Mouse (Mus musculus): ENCODE measurements around the gene Dedd2. TPM values are rescaled to one million over a fixed set of nuclear protein-coding genes. Genes with fewer than 3 reads are reported as not detected.

Gene Dedd2
- total and polyA plus RNA-seq, 3 experiments, result 14.3 to 21.7 (median 18.4) TPM

DNA sequence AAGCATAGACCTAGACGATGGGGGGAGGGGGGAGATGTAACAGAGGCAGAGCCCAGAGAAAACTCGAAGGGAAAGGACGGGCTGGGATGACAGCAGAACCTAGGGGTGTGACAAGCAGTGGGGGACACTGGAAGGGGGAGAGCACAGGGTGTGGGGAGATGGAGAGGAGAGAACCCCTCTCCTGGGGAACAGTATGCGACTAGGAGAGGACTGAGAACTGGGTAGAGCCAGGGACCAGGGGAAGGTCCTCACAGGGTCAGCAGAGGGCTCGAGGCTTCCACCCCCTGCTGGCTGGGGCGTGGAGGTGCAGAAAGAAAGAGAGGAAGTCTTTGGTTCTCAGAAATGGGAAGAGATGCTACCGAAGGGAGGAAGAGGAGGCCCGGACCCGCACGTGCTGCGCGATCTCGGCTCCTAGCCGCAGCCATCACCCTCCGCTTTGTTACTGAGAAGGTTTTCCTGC is 39.1 kb downstream of the Dedd2 start:
- H3K36me3 ChIP-seq (ENCODE audit: control insufficient read depth, insufficient read depth, low read length), result no peaks in the 10 kb centered on the region
- intact Hi-C loops (cut with DNase I), result no loop called here
- H3K4me3 ChIP-seq, result no peak overlapping the region
- 1% methylated on average over 15 of the region's 15 CpGs for WGBS
- H3K4me1 ChIP-seq (ENCODE audit: control insufficient read depth, insufficient read depth, low read length), result no peaks in the 10 kb centered on the region; the same call in 1 of the 2 replicates
- no peaks in the 10 kb centered on the region for H3K79me2 ChIP-seq (replicated peaks; ENCODE audit: control insufficient read depth, insufficient read depth, low read length)
- no peak overlapping the region for H3K9ac ChIP-seq (ENCODE audit: low read depth, low read length)
- TF ChIP-seq EP300 (IDR thresholded peaks at IDR 0.05; ENCODE audit: insufficient read depth, low read depth, low read length), result no peak
- TF ChIP-seq CTCF (IDR thresholded peaks at IDR 0.05), result peak; percentile 76
- no peak overlapping the region for H3K27ac ChIP-seq
- DNase-seq, result peak; percentile 42 to 49
- H3K27me3 ChIP-seq (ENCODE audit: control insufficient read depth, insufficient read depth, low read length), result peaks cover 20% of the 10 kb centered on the region

DNA sequence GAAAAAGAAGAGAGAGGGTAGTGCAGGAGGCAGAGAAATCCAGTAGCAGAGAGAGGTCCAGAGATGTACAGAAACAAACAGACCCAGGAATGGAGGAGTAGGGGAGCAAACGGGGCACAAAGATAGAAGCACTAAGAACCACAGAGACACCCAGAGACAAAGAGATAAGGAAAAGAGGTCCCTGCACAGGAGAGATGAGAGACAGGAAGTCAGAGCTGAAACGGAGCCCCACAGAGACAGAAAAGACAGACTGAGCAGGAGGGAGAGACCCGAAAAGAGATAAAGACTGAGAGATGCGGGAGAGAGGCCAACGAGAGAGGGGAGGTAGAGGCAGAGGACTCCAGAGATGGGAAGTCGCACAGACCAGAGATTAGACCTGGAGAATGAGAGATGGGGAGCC is 39.9 kb downstream of the Dedd2 start:
- DNase-seq, result no peak
- no peak overlapping the region for H3K9ac ChIP-seq (ENCODE audit: low read depth, low read length)
- no peak for TF ChIP-seq CTCF (IDR thresholded peaks at IDR 0.05)
- no peak for TF ChIP-seq POLR2A (IDR thresholded peaks at IDR 0.05; ENCODE audit: insufficient read depth, low read depth, low read length)
- TF ChIP-seq EP300 (IDR thresholded peaks at IDR 0.05; ENCODE audit: insufficient read depth, low read depth, low read length), result no peak
- 2% methylated on average over 6 of the region's 6 CpGs for WGBS
- no peaks in the 10 kb centered on the region for H3K36me3 ChIP-seq (ENCODE audit: control insufficient read depth, insufficient read depth, low read length)
- H3K4me1 ChIP-seq (ENCODE audit: control insufficient read depth, insufficient read depth, low read length), result no peaks in the 10 kb centered on the region; the same call in 1 of the 2 replicates
- peaks cover 23% of the 10 kb centered on the region for H3K27me3 ChIP-seq (ENCODE audit: control insufficient read depth, insufficient read depth, low read length)
- no peak overlapping the region for H3K27ac ChIP-seq
- intact Hi-C loops (cut with DNase I), result no loop called here
- H3K4me3 ChIP-seq, result no peak overlapping the region
- H3K79me2 ChIP-seq (replicated peaks; ENCODE audit: control insufficient read depth, insufficient read depth, low read length), result no peaks in the 10 kb centered on the region

DNA sequence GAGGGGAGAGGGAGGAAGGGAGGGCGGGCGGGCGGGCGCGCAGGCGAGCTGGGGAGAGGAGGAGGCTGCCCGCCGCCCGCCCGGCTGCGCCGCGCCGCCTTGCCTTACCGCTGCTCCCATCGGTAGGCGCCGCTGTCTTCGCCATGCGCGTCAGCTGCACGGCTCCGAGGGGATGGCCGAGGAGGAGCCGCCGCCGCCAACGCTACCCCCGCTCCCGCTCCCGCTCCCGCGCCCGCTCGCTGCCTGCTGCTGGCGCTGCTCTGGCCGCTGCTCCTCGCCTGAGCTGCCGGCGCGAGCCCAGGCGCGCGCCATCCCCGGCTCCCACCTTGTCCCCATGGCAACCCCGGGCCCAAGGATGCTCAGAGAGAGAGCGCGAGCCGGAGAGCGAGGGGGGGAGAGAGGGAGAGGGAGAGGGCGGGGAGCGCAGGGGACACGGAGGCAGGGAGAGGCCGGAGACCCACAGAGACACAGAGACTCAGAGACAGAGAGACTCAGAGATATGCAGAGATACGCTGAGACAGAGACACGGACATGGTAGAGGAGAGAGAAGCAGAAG is 40.7 kb downstream of the Dedd2 start, which contains the start of gene Pou2f2:
TSS of gene Pou2f2 (minus strand) at position 121 of the 556 bp plus-strand sequence.
- peak within 1 kb of the TSS; percentile 48 for H3K9ac ChIP-seq (ENCODE audit: low read depth, low read length)
- H3K27ac ChIP-seq, result no peak within 1 kb of the TSS
- peak within 1 kb of the TSS; percentile 50 for H3K4me3 ChIP-seq
- peaks cover 23% of the 10 kb centered on the region for H3K27me3 ChIP-seq (ENCODE audit: control insufficient read depth, insufficient read depth, low read length)
- intact Hi-C loops (cut with DNase I), result no loop called here
- H3K79me2 ChIP-seq (replicated peaks; ENCODE audit: control insufficient read depth, insufficient read depth, low read length), result no peaks in the 10 kb centered on the region
- H3K36me3 ChIP-seq (ENCODE audit: control insufficient read depth, insufficient read depth, low read length), result no peaks in the 10 kb centered on the region
- TF ChIP-seq POLR2A (IDR thresholded peaks at IDR 0.05; ENCODE audit: insufficient read depth, low read depth, low read length), result no peak
- peak; percentile 67 for TF ChIP-seq CTCF (IDR thresholded peaks at IDR 0.05)
- peak; percentile 80 to 83 for DNase-seq
- under 1% methylated on average over 55 of the region's 56 CpGs for WGBS
- no peaks in the 10 kb centered on the region; the same call in 1 of the 2 replicates for H3K4me1 ChIP-seq (ENCODE audit: control insufficient read depth, insufficient read depth, low read length)

DNA sequence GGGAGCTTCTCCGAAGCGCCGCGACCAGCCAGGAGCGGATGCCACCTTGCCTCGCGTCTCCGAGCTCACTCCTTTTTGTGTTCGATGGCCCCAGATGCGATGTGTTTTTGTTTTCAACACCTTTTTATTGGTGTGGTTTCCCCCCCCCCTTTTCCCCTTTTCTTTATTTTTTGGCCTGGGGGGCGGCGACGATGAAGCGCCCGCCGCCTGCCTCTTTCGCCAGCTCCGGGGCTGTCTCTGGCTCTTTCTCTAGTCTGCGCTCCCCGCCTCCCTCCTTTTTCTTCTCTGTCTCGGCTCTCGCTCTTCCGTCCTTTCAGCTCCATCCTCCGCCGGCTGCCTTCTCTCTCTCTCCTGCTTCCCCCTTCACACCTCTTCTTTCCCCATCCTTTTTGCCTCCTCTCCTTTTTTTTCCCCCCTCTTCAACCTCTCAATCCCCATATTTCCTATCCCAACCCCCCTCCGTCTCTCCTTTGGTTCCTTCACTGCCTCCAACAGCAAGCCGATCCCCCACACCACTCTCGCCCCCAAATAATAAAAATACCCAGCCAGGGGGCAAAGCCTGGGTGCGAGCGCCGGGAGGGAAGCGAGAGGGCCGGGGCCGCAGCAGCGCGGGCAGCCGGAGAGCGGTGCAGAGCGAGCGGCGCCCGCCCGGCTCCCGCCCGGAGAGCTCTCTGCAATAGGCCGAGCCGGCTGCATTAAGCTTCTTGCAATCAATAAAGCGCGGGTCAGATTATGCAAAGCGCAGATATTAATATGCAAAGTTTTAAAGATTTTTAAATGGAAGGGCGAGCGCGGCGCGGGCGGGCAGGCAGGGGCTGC is 41.4 kb downstream of the Dedd2 start:
- Histone ChIP-seq H3K36me3 (ENCODE audit: control insufficient read depth, insufficient read depth, low read length) (no peaks in the 10 kb centered on the region), H3K27me3 (ENCODE audit: control insufficient read depth, insufficient read depth, low read length) (peaks cover 25% of the 10 kb centered on the region), H3K4me1 (ENCODE audit: control insufficient read depth, insufficient read depth, low read length) (no peaks in the 10 kb centered on the region; the same call in 1 of the 2 replicates), H3K27ac (no peak overlapping the region), H3K9ac (ENCODE audit: low read depth, low read length) (0 out of 2 replicates have a peak overlapping the region, but pooled peaks have one; percentile 32), H3K79me2 (replicated peaks; ENCODE audit: control insufficient read depth, insufficient read depth, low read length) (no peaks in the 10 kb centered on the region), H3K4me3 (peak overlapping the region; percentile 50)
- WGBS, result 1% methylated on average over 56 of the region's 56 CpGs
- intact Hi-C loops (cut with DNase I), result no loop called here
- DNase-seq, result no peak
- TF ChIP-seq EP300 (IDR thresholded peaks at IDR 0.05; ENCODE audit: insufficient read depth, low read depth, low read length) (no peak), CTCF (IDR thresholded peaks at IDR 0.05) (no peak), POLR2A (IDR thresholded peaks at IDR 0.05; ENCODE audit: insufficient read depth, low read depth, low read length) (no peak)

DNA sequence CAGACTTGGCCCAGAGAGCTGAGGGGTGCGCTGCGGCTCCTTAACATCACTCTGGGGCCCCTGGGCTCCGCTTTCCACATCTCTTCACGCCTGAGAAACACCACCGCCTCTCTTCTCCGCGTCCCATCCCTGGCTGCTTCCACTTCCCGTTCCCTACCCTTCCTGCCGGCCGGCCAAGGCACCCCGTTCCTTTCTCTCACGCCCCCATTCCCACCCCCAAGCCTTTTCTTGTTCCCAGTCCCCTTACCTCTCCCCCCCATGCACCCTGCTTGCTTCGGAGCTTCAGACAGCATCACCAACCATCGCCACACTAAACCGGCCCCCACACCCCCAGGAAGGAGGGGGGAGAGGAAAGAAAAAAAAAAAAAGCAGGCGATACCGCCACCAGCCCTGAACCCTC is 42.1 kb downstream of the Dedd2 start:
- H3K9ac ChIP-seq (ENCODE audit: low read depth, low read length), result no peak overlapping the region
- 1% methylated on average over 15 of the region's 17 CpGs for WGBS
- no peaks in the 10 kb centered on the region; the same call in 1 of the 2 replicates for H3K4me1 ChIP-seq (ENCODE audit: control insufficient read depth, insufficient read depth, low read length)
- intact Hi-C loops (cut with DNase I), result no loop called here
- no peaks in the 10 kb centered on the region for H3K79me2 ChIP-seq (replicated peaks; ENCODE audit: control insufficient read depth, insufficient read depth, low read length)
- DNase-seq, result no peak
- no peak overlapping the region for H3K4me3 ChIP-seq
- peaks cover 28% of the 10 kb centered on the region for H3K27me3 ChIP-seq (ENCODE audit: control insufficient read depth, insufficient read depth, low read length)
- H3K36me3 ChIP-seq (ENCODE audit: control insufficient read depth, insufficient read depth, low read length), result no peaks in the 10 kb centered on the region
- H3K27ac ChIP-seq, result no peak overlapping the region
- TF ChIP-seq EP300 (IDR thresholded peaks at IDR 0.05; ENCODE audit: insufficient read depth, low read depth, low read length) (no peak), POLR2A (IDR thresholded peaks at IDR 0.05; ENCODE audit: insufficient read depth, low read depth, low read length) (no peak), CTCF (IDR thresholded peaks at IDR 0.05) (no peak)

DNA sequence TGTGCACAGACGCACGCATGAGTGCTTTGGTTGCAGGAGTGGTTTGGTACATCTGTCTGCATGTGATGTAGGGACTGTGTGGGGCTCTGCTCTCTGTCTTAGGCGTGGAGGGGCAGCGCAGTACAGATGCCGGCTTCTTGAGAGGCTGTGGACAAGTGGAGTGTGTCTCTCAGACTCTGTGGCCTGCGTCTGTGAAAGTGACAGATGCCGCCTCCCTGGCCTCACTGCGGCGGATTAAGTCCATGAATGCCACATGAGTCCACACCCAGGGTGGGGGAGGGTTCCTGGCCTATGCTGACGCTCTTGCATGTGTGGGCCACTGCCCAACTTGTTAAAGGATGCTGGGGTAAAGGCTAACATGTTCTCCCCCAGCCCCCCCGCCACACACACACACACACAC is 46.1 kb downstream of the Dedd2 start:
- no peak overlapping the region for H3K4me3 ChIP-seq
- DNase-seq, result no peak
- H3K9ac ChIP-seq (ENCODE audit: low read depth, low read length), result no peak overlapping the region
- H3K36me3 ChIP-seq (ENCODE audit: control insufficient read depth, insufficient read depth, low read length), result no peaks in the 10 kb centered on the region
- intact Hi-C loops (cut with DNase I), result no loop called here
- 59% methylated on average over 11 of the region's 11 CpGs for WGBS
- no peak overlapping the region for H3K27ac ChIP-seq
- H3K79me2 ChIP-seq (replicated peaks; ENCODE audit: control insufficient read depth, insufficient read depth, low read length), result no peaks in the 10 kb centered on the region
- H3K4me1 ChIP-seq (ENCODE audit: control insufficient read depth, insufficient read depth, low read length), result no peaks in the 10 kb centered on the region; the same call in 1 of the 2 replicates
- TF ChIP-seq EP300 (IDR thresholded peaks at IDR 0.05; ENCODE audit: insufficient read depth, low read depth, low read length) (no peak), CTCF (IDR thresholded peaks at IDR 0.05) (no peak), POLR2A (IDR thresholded peaks at IDR 0.05; ENCODE audit: insufficient read depth, low read depth, low read length) (no peak)
- H3K27me3 ChIP-seq (ENCODE audit: control insufficient read depth, insufficient read depth, low read length), result peaks cover 14% of the 10 kb centered on the region

All from heart, adult 2 months (tissue).